Mouse (Mus musculus): ENCODE results near the gene Prkab1. TPM values are rescaled to one million over a fixed set of nuclear protein-coding genes. Genes with fewer than 3 reads are reported as not detected.

The Prkab1 gene
- total and polyA plus RNA-seq, 2 experiments from 2014 or later = 47.0 TPM

DNA sequence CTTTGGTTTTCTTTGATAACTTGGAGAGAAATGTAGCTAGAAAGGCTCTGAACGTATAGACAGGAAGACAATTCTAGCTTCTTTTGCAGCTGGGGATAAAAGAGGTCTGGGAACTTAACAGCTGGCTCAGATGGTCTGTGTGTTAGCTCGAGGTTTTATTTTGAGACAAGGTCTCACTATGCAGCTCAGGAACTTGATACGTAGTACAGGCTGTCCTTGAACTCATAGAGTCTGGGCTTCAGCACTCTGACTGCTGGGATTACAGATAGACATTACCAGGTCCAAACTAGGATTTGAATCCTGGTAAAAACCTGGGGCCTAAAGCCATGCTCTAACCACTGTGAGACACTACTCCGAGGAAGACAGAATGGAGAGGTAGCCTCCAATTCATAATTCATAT lies 21.9 kb upstream of the Prkab1 start:
- H3K4me1 ChIP-seq (ENCODE audit: insufficient read depth, low read length) = no peaks in the 10 kb centered on the region
- no peak overlapping the region for H3K9ac ChIP-seq (replicated peaks; ENCODE audit: low read length, poor library complexity, severe bottlenecking)
- H3K36me3 ChIP-seq (ENCODE audit: insufficient read depth, low read length) = no peaks in the 10 kb centered on the region
- no peak overlapping the region for H3K27ac ChIP-seq (ENCODE audit: low read depth, low read length)
- ATAC-seq (ENCODE audit: low FRiP score) (no peak), DNase-seq (ENCODE audit: low spot score) (no peak)
- H3K4me3 ChIP-seq (ENCODE audit: low read depth, low read length) = no peak overlapping the region
- H3K4me2 ChIP-seq (ENCODE audit: low read depth, low read length, poor library complexity, severe bottlenecking) = no peak overlapping the region
- H3K27me3 ChIP-seq (ENCODE audit: insufficient read depth, low read length) = no peaks in the 10 kb centered on the region
- 80% methylated on average over 4 of the region's 4 CpGs for whole genome bisulfite sequencing
- H3K9me3 ChIP-seq (ENCODE audit: low read length) = no peaks in the 10 kb centered on the region
- no peak for TF ChIP-seq CTCF (IDR thresholded peaks at IDR 0.05)

DNA sequence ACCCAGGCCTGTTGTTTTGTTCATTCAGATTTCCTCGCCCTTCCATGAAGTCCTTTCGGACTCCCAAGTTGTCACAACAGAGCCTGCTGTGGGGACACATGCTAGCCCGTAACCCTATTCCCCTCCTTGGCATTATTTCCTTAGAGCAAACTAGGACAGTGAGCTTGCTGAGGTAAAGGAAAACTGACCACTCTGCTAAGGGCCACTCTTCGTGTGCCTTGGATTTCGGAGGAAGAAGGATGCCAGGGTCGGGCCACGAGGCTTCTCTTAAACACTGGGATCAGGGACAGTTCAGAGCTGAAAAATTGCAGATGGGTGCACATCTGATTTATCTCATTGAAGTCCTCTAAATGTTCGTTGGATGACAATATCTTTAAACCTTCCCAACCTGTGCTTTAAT lies 21.3 kb upstream of the Prkab1 start:
- no peak overlapping the region for H3K9ac ChIP-seq (replicated peaks; ENCODE audit: low read length, poor library complexity, severe bottlenecking)
- H3K4me1 ChIP-seq (ENCODE audit: insufficient read depth, low read length) = no peaks in the 10 kb centered on the region
- no peak overlapping the region for H3K27ac ChIP-seq (ENCODE audit: low read depth, low read length)
- 85% methylated on average over 8 of the region's 8 CpGs for WGBS
- no peak for TF ChIP-seq CTCF (IDR thresholded peaks at IDR 0.05)
- H3K4me2 ChIP-seq (ENCODE audit: low read depth, low read length, poor library complexity, severe bottlenecking) = no peak overlapping the region
- DNase-seq (ENCODE audit: low spot score) = no peak
- H3K27me3 ChIP-seq (ENCODE audit: insufficient read depth, low read length) = no peaks in the 10 kb centered on the region
- no peaks in the 10 kb centered on the region for H3K36me3 ChIP-seq (ENCODE audit: insufficient read depth, low read length)
- no peaks in the 10 kb centered on the region for H3K9me3 ChIP-seq (ENCODE audit: low read length)
- ATAC-seq (ENCODE audit: low FRiP score) = no peak
- H3K4me3 ChIP-seq (ENCODE audit: low read depth, low read length) = no peak overlapping the region

DNA sequence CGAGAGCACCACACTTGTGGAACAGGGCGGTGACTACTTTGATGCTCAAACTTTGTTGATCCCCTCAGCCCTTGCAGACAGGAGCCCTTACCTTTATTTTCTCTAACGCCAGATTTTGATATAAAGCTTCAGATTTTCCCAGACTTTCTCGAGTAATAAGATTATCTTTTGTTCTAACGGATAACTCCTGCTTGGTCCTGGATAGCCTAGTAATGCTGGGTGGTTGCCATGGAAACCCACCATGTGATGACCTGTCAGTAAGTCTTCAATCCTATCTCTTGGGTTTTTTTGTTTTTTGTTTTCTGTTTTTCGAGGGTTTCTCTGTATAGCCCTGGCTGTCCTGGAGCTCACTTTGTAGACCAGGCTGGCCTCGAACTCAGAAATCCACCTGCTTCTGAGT lies 17.9 kb upstream of the Prkab1 start:
- no peak for DNase-seq (ENCODE audit: low spot score)
- Histone ChIP-seq H3K9ac (replicated peaks; ENCODE audit: low read length, poor library complexity, severe bottlenecking) (no peak overlapping the region), H3K4me3 (ENCODE audit: low read depth, low read length) (no peak overlapping the region), H3K27me3 (ENCODE audit: insufficient read depth, low read length) (no peaks in the 10 kb centered on the region), H3K36me3 (ENCODE audit: insufficient read depth, low read length) (no peaks in the 10 kb centered on the region), H3K9me3 (ENCODE audit: low read length) (no peaks in the 10 kb centered on the region), H3K27ac (ENCODE audit: low read depth, low read length) (no peak overlapping the region), H3K4me2 (ENCODE audit: low read depth, low read length, poor library complexity, severe bottlenecking) (no peak overlapping the region), H3K4me1 (ENCODE audit: insufficient read depth, low read length) (no peaks in the 10 kb centered on the region)
- 29% methylated on average over 7 of the region's 7 CpGs for WGBS
- TF ChIP-seq CTCF (IDR thresholded peaks at IDR 0.05) = no peak
- ATAC-seq (ENCODE audit: low FRiP score) = no peak

DNA sequence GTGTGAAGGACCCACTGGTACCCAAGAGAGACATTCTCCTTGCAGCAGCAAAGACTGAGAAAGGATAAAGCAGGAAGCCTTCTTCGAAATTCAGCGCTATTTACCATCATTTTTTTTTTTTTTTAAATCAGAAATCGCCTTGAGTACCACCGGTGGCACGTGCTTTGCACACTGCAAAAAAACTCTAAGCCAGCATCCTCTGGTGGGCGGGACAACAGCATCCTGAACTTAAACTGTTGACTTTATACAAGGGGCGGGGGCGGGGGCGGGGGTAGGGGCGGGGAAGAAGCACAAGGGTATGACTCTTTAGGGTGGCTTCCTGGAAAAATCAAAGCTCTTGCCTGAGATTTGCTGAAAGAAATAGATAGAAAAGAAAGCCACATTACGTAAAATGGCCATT lies 15.4 kb upstream of the Prkab1 start:
- DNase-seq (ENCODE audit: low spot score) = no peak
- Histone ChIP-seq H3K36me3 (ENCODE audit: insufficient read depth, low read length) (no peaks in the 10 kb centered on the region), H3K27ac (ENCODE audit: low read depth, low read length) (no peak overlapping the region), H3K9me3 (ENCODE audit: low read length) (no peaks in the 10 kb centered on the region), H3K9ac (replicated peaks; ENCODE audit: low read length, poor library complexity, severe bottlenecking) (no peak overlapping the region), H3K4me1 (ENCODE audit: insufficient read depth, low read length) (no peaks in the 10 kb centered on the region), H3K4me2 (ENCODE audit: low read depth, low read length, poor library complexity, severe bottlenecking) (0 out of 2 replicates have a peak overlapping the region, but pooled peaks have one; percentile 12), H3K27me3 (ENCODE audit: insufficient read depth, low read length) (no peaks in the 10 kb centered on the region), H3K4me3 (ENCODE audit: low read depth, low read length) (no peak overlapping the region)
- no peak for ATAC-seq (ENCODE audit: low FRiP score)
- no peak for TF ChIP-seq CTCF (IDR thresholded peaks at IDR 0.05)
- WGBS = 33% methylated on average over 11 of the region's 11 CpGs

DNA sequence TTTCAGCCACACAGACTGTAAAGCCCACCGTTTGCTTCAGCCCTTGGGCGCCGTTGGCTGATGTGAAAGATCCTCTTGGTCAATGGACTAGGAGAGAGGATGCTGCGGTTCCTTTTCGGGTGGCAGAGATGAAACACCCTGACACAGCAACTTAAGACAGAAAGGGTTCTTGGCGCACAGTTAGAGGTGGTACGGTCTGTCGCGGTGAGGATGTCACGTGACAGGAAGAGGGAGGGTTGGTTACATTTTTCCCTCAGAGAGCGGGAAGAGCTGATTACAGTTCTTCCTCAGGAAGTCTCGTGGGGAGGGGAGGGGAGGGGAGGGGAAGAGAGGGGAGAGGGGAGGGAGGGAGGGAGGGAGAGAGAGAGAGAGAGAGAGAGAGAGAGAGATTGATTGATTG lies 13.4 kb upstream of the Prkab1 start:
- H3K9ac ChIP-seq (replicated peaks; ENCODE audit: low read length, poor library complexity, severe bottlenecking) = no peak overlapping the region
- DNase-seq (ENCODE audit: low spot score) (no peak), ATAC-seq (ENCODE audit: low FRiP score) (no peak)
- no peak overlapping the region for H3K4me3 ChIP-seq (ENCODE audit: low read depth, low read length)
- no peak overlapping the region for H3K4me2 ChIP-seq (ENCODE audit: low read depth, low read length, poor library complexity, severe bottlenecking)
- H3K4me1 ChIP-seq (ENCODE audit: insufficient read depth, low read length) = no peaks in the 10 kb centered on the region
- WGBS = 73% methylated on average over 12 of the region's 12 CpGs
- H3K36me3 ChIP-seq (ENCODE audit: insufficient read depth, low read length) = no peaks in the 10 kb centered on the region
- H3K27me3 ChIP-seq (ENCODE audit: insufficient read depth, low read length) = no peaks in the 10 kb centered on the region
- no peak for TF ChIP-seq CTCF (IDR thresholded peaks at IDR 0.05)
- H3K27ac ChIP-seq (ENCODE audit: low read depth, low read length) = no peak overlapping the region
- no peaks in the 10 kb centered on the region for H3K9me3 ChIP-seq (ENCODE audit: low read length)

DNA sequence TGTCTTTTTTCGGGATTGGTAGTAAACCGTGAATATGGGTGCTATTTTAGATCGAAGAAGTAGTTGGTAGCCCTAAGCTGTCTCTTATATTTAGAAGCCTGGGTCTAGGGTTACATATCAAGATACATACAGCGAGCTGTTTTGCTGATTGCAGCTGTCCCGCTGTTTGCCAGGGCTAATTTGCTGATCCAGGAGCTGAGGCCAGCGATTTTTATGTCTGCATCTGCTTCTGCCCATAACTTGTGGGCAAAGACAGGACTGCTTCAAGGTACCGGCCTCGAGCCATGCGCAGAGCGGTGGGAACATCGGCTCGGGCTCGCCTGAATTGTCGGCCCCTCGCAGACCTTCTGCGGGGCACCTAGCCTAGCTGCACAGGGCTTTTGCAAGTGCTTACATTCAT lies 12.2 kb upstream of the Prkab1 start:
- Histone ChIP-seq H3K27me3 (ENCODE audit: insufficient read depth, low read length) (no peaks in the 10 kb centered on the region), H3K4me2 (ENCODE audit: low read depth, low read length, poor library complexity, severe bottlenecking) (no peak overlapping the region), H3K4me3 (ENCODE audit: low read depth, low read length) (no peak overlapping the region), H3K4me1 (ENCODE audit: insufficient read depth, low read length) (no peaks in the 10 kb centered on the region), H3K36me3 (ENCODE audit: insufficient read depth, low read length) (no peaks in the 10 kb centered on the region), H3K9ac (replicated peaks; ENCODE audit: low read length, poor library complexity, severe bottlenecking) (no peak overlapping the region), H3K9me3 (ENCODE audit: low read length) (no peaks in the 10 kb centered on the region), H3K27ac (ENCODE audit: low read depth, low read length) (no peak overlapping the region)
- 51% methylated on average over 16 of the region's 16 CpGs for WGBS
- no peak for TF ChIP-seq CTCF (IDR thresholded peaks at IDR 0.05)
- DNase-seq (ENCODE audit: low spot score) = no peak
- no peak for ATAC-seq (ENCODE audit: low FRiP score)
